7 mouse cellular contexts compared by ENCODE assay signal in the genomic region with DNA sequence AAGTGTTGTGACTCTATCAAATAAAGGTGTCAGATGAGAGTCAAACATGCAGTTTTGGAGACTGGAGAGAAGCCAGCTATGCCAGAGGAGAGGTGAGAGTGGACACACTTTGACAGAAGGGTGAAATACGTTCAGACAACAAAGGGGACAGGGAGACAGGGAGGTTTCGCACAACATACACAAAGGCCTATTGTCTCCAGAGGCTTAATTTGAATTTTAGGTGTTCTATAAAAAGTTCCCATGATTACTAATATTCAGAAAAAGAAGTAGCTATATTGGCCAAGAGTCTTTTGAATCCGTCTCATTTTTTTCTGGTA.
A peak's percentile ranks its signal among the peaks of the same experiment; 100 is the strongest.
DNase-seq lines count a peak whose midpoint lies in the region; ATAC-seq lines count a peak whose summit lies in the region.

No protein-coding gene starts in this region.

- H3K9ac ChIP-seq in kidney, embryonic 15.5 days = no peak overlapping the region
- H3K9ac ChIP-seq in embryonic facial prominence, embryonic 14.5 days (ENCODE audit: low read depth, low read length) = no peak overlapping the region
- peak overlapping the region; percentile 52 for H3K9ac ChIP-seq in hindbrain, embryonic 14.5 days
- peak overlapping the region; percentile 59 for H3K9ac ChIP-seq in neural tube, embryonic 13.5 days

- H3K4me2 ChIP-seq in kidney, embryonic 15.5 days = peak overlapping the region; percentile 50
- peak overlapping the region; percentile 50 for H3K4me2 ChIP-seq in embryonic facial prominence, embryonic 14.5 days (ENCODE audit: low read depth, low read length)
- H3K4me2 ChIP-seq in hindbrain, embryonic 14.5 days (replicated peaks) = peak overlapping the region; percentile 56
- peak overlapping the region; percentile 56 for H3K4me2 ChIP-seq in neural tube, embryonic 13.5 days

- no peaks in the 10 kb centered on the region for H3K9me3 ChIP-seq in kidney, embryonic 15.5 days (replicated peaks)
- H3K9me3 ChIP-seq in embryonic facial prominence, embryonic 14.5 days (ENCODE audit: control insufficient read depth, low read length) = no peaks in the 10 kb centered on the region
- H3K9me3 ChIP-seq in hindbrain, embryonic 14.5 days (ENCODE audit: control insufficient read depth, low read length) = no peaks in the 10 kb centered on the region
- H3K9me3 ChIP-seq in neural tube, embryonic 13.5 days = no peaks in the 10 kb centered on the region

- 54% methylated on average over 3 of the region's 3 CpGs for WGBS in kidney, embryonic 15.5 days
- 42% methylated on average over 3 of the region's 3 CpGs for WGBS in embryonic facial prominence, embryonic 14.5 days
- 5% methylated on average over 3 of the region's 3 CpGs for WGBS in hindbrain, embryonic 14.5 days
- 11% methylated on average over 3 of the region's 3 CpGs for WGBS in neural tube, embryonic 13.5 days

- no peak overlapping the region for H3K27ac ChIP-seq in kidney, embryonic 15.5 days
- no peak overlapping the region for H3K27ac ChIP-seq in embryonic facial prominence, embryonic 14.5 days (replicated peaks; ENCODE audit: low read depth, low read length)
- peak overlapping the region; percentile 88 for H3K27ac ChIP-seq in hindbrain, embryonic 14.5 days
- H3K27ac ChIP-seq in neural tube, embryonic 13.5 days (replicated peaks) = peak overlapping the region; percentile 85

- 0 out of 2 replicates have a peak, but pooled peaks cover 10% of the 10 kb centered on the region for H3K4me1 ChIP-seq in kidney, embryonic 15.5 days
- H3K4me1 ChIP-seq in embryonic facial prominence, embryonic 14.5 days (ENCODE audit: control insufficient read depth, insufficient read depth, low read length) = peaks cover 5% of the 10 kb centered on the region; the same call in 1 of the 2 replicates
- peaks cover 56% of the 10 kb centered on the region for H3K4me1 ChIP-seq in hindbrain, embryonic 14.5 days (replicated peaks; ENCODE audit: control insufficient read depth, insufficient read depth, low read length)
- H3K4me1 ChIP-seq in neural tube, embryonic 13.5 days (replicated peaks) = peaks cover 66% of the 10 kb centered on the region

- peak overlapping the region; percentile 16; the same call in 1 of the 2 replicates for H3K4me3 ChIP-seq in kidney, embryonic 15.5 days (replicated peaks)
- peak overlapping the region; percentile 22; the same call in 1 of the 2 replicates for H3K4me3 ChIP-seq in embryonic facial prominence, embryonic 14.5 days (ENCODE audit: low read depth, low read length)
- H3K4me3 ChIP-seq in hindbrain, embryonic 14.5 days (replicated peaks; ENCODE audit: low read length) = peak overlapping the region; percentile 27
- peak overlapping the region; percentile 32 for H3K4me3 ChIP-seq in neural tube, embryonic 13.5 days

- no peaks in the 10 kb centered on the region for H3K36me3 ChIP-seq in kidney, embryonic 15.5 days
- H3K36me3 ChIP-seq in embryonic facial prominence, embryonic 14.5 days (ENCODE audit: control insufficient read depth, insufficient read depth, low read length) = no peaks in the 10 kb centered on the region
- H3K36me3 ChIP-seq in hindbrain, embryonic 14.5 days (replicated peaks; ENCODE audit: control insufficient read depth, insufficient read depth) = no peaks in the 10 kb centered on the region
- H3K36me3 ChIP-seq in neural tube, embryonic 13.5 days = no peaks in the 10 kb centered on the region

- DNase-seq in kidney, adult 18-20 months = no peak
- DNase-seq in embryonic facial prominence, embryonic 14.5 days (ENCODE audit: low spot score) = no peak
- no peak for DNase-seq in hindbrain, embryonic 14.5 days (ENCODE audit: low spot score)
- DNase-seq in frontal cortex, postnatal 14 days (ENCODE audit: low spot score in 2 of 2) = no peak
- DNase-seq in retina, embryonic 14.5 days (ENCODE audit: low spot score) = no peak

- no peaks in the 10 kb centered on the region for H3K27me3 ChIP-seq in kidney, embryonic 15.5 days
- H3K27me3 ChIP-seq in embryonic facial prominence, embryonic 14.5 days (replicated peaks; ENCODE audit: control insufficient read depth, insufficient read depth, low read length) = no peaks in the 10 kb centered on the region
- H3K27me3 ChIP-seq in hindbrain, embryonic 14.5 days (ENCODE audit: control insufficient read depth, insufficient read depth, low read length) = no peaks in the 10 kb centered on the region
- H3K27me3 ChIP-seq in neural tube, embryonic 13.5 days = no peaks in the 10 kb centered on the region

- ATAC-seq in kidney, embryonic 15.5 days (replicated peaks; ENCODE audit: low FRiP score) = no peak
- ATAC-seq in embryonic facial prominence, embryonic 14.5 days (ENCODE audit: low read depth) = no peak
- ATAC-seq in hindbrain, embryonic 14.5 days (ENCODE audit: low FRiP score) = peak; percentile 39
- ATAC-seq in neural tube, embryonic 13.5 days (ENCODE audit: low read depth) = peak; percentile 38; the same call in 1 of the 2 replicates

Comparison
In these comparisons a context has a peak if more than half of its experiments do, and no peak if none do; other contexts are left out.
1. ATAC-seq: peak in hindbrain, embryonic 14.5 days (single experiment) and neural tube, embryonic 13.5 days (single experiment); none in kidney, embryonic 15.5 days (single experiment) and embryonic facial prominence, embryonic 14.5 days (single experiment).
2. H3K27ac ChIP-seq: peak in hindbrain, embryonic 14.5 days (single experiment) and neural tube, embryonic 13.5 days (single experiment); none in kidney, embryonic 15.5 days (single experiment) and embryonic facial prominence, embryonic 14.5 days (single experiment).
3. H3K9ac ChIP-seq: peak in hindbrain, embryonic 14.5 days (single experiment) and neural tube, embryonic 13.5 days (single experiment); none in kidney, embryonic 15.5 days (single experiment) and embryonic facial prominence, embryonic 14.5 days (single experiment).
4. Peak in every context shown above with its lines, with median percentiles within 50 percentile points of each other: H3K4me2 ChIP-seq and H3K4me3 ChIP-seq.